ENCODE assay signal across 29 mouse cellular contexts in genomic region chr6:84807546-84807945, GRCm38 (mm10).
"Had no signal": no experiment of that assay in that cellular context is flagged by ENCODE, and none has a peak within 500 bp of the region (broad histone marks: within the 10 kb centered on the region; RNA-seq: fewer than 3 reads in every experiment).

No protein-coding gene starts in this region.

- DNase-seq: cerebellum, adult 2 months; cerebellum, adult 8-10 months; cerebellum, adult 9-10 months; cerebellum, adult 9-11 months; cerebellum, postnatal 10 days; cerebellum, postnatal 14 days; cerebellum, postnatal 25 days; cerebellum, postnatal 36 days; embryo, embryonic 11 days; forebrain, postnatal 0 days; gastrocnemius, adult 2 months; gastrocnemius, postnatal 10 days; gastrocnemius, postnatal 14 days; gastrocnemius, postnatal 25 days; gastrocnemius, postnatal 36 days; heart, adult 11 months; heart, adult 18-20 months; heart, adult 2 months had no signal

- H3K4me1 ChIP-seq: embryonic facial prominence, embryonic 10.5 days; embryonic facial prominence, embryonic 12.5 days; embryonic facial prominence, embryonic 13.5 days; embryonic facial prominence, embryonic 15.5 days; forebrain, embryonic 10.5 days; forebrain, embryonic 12.5 days; forebrain, embryonic 13.5 days had no signal

- H3K4me3 ChIP-seq: embryonic facial prominence, embryonic 10.5 days; embryonic facial prominence, embryonic 12.5 days; embryonic facial prominence, embryonic 13.5 days; embryonic facial prominence, embryonic 15.5 days; erythroblast, embryonic 14.5 days; forebrain, embryonic 10.5 days; forebrain, embryonic 12.5 days; forebrain, embryonic 13.5 days; forebrain, embryonic 15.5 days; gastrocnemius, adult 2 months; heart, adult 2 months had no signal

- H3K4me2 ChIP-seq: embryonic facial prominence, embryonic 12.5 days; embryonic facial prominence, embryonic 13.5 days; embryonic facial prominence, embryonic 15.5 days; forebrain, embryonic 12.5 days; forebrain, embryonic 13.5 days; forebrain, embryonic 15.5 days had no signal

- H3K9me3 ChIP-seq: embryonic facial prominence, embryonic 10.5 days; embryonic facial prominence, embryonic 12.5 days; embryonic facial prominence, embryonic 13.5 days; embryonic facial prominence, embryonic 15.5 days; forebrain, embryonic 10.5 days; forebrain, embryonic 12.5 days; forebrain, embryonic 13.5 days; forebrain, embryonic 15.5 days had no signal

- H3K27ac ChIP-seq: embryonic facial prominence, embryonic 10.5 days; embryonic facial prominence, embryonic 12.5 days; embryonic facial prominence, embryonic 13.5 days; embryonic facial prominence, embryonic 15.5 days; forebrain, embryonic 10.5 days; forebrain, embryonic 12.5 days; forebrain, embryonic 13.5 days; forebrain, embryonic 15.5 days; gastrocnemius, adult 2 months; heart, adult 2 months had no signal

- H3K27me3 ChIP-seq: embryonic facial prominence, embryonic 12.5 days; embryonic facial prominence, embryonic 13.5 days; embryonic facial prominence, embryonic 15.5 days; forebrain, embryonic 12.5 days; forebrain, embryonic 13.5 days; forebrain, embryonic 15.5 days had no signal

- H3K9ac ChIP-seq: embryonic facial prominence, embryonic 12.5 days; embryonic facial prominence, embryonic 13.5 days; embryonic facial prominence, embryonic 15.5 days; forebrain, embryonic 12.5 days; forebrain, embryonic 13.5 days; forebrain, embryonic 15.5 days; forebrain, postnatal 0 days had no signal

- ATAC-seq: forebrain, embryonic 13.5 days; forebrain, embryonic 14.5 days; forebrain, embryonic 15.5 days; forebrain, embryonic 16.5 days; forebrain, postnatal 0 days had no signal

- H3K36me3 ChIP-seq: forebrain, embryonic 10.5 days had no signal
